Mouse (Mus musculus): ENCODE results near the gene Asphd2.

GRCm38 (mm10) chr5:112384805-112385472 lies 9.7 kb downstream of the Asphd2 start:
- TF ChIP-seq CTCF (IDR thresholded peaks at IDR 0.05; ENCODE audit: borderline replicate concordance, extremely low read depth, insufficient read depth, insufficient read length) (no peak), POLR2A (IDR thresholded peaks at IDR 0.05; ENCODE audit: borderline replicate concordance, extremely low read depth, insufficient read depth, insufficient read length, poor library complexity, severe bottlenecking) (no peak)
